Comparison of ENCODE assay signal across 7 mouse cellular contexts in genomic region chr9:107635279-107636028, GRCm38 (mm10). TPM values are rescaled to one million over a fixed set of nuclear protein-coding genes. Genes with fewer than 3 reads are reported as not detected.
DNase-seq lines count a peak whose midpoint lies in the region; ATAC-seq and TF ChIP-seq lines count a peak whose summit lies in the region.

Gnai2 (minus strand) TSS chr9:107635367.

- intact Hi-C loops in left cerebral cortex, postnatal 4 days (cut with DNase I), result no loop called here

- no peaks in the 10 kb centered on the region for H3K27me3 ChIP-seq in embryonic facial prominence, embryonic 10.5 days (replicated peaks; ENCODE audit: low read depth, poor library complexity, severe bottlenecking)
- no peaks in the 10 kb centered on the region for H3K27me3 ChIP-seq in intestine, postnatal 0 days (replicated peaks; ENCODE audit: control insufficient read depth, insufficient read depth, low read length)
- no peaks in the 10 kb centered on the region for H3K27me3 ChIP-seq in midbrain, embryonic 12.5 days

- H3K36me3 ChIP-seq in embryonic facial prominence, embryonic 10.5 days (replicated peaks), result peaks cover 17% of the 10 kb centered on the region
- no peaks in the 10 kb centered on the region for H3K36me3 ChIP-seq in intestine, postnatal 0 days (ENCODE audit: control insufficient read depth, insufficient read depth)
- no peaks in the 10 kb centered on the region for H3K36me3 ChIP-seq in midbrain, embryonic 12.5 days

- peaks cover 82% of the 10 kb centered on the region for H3K4me1 ChIP-seq in embryonic facial prominence, embryonic 10.5 days
- H3K4me1 ChIP-seq in intestine, postnatal 0 days (replicated peaks; ENCODE audit: control insufficient read depth, insufficient read depth, low read length), result 0 out of 2 replicates have a peak, but pooled peaks cover 5% of the 10 kb centered on the region
- peaks cover 64% of the 10 kb centered on the region for H3K4me1 ChIP-seq in midbrain, embryonic 12.5 days

- no peaks in the 10 kb centered on the region for H3K9me3 ChIP-seq in embryonic facial prominence, embryonic 10.5 days
- no peaks in the 10 kb centered on the region for H3K9me3 ChIP-seq in intestine, postnatal 0 days (ENCODE audit: control insufficient read depth)
- no peaks in the 10 kb centered on the region for H3K9me3 ChIP-seq in midbrain, embryonic 12.5 days

- peak; percentile 7 for TF ChIP-seq CTCF in intestine, postnatal 0 days (IDR thresholded peaks at IDR 0.05; ENCODE audit: low read depth)

- H3K4me2 ChIP-seq in intestine, postnatal 0 days (replicated peaks; ENCODE audit: low read depth), result peak within 1 kb of the TSS; percentile 97
- H3K4me2 ChIP-seq in midbrain, embryonic 12.5 days (replicated peaks), result peak within 1 kb of the TSS; percentile 95

- peak; percentile 95 for ATAC-seq in intestine, postnatal 0 days
- ATAC-seq in midbrain, embryonic 12.5 days (ENCODE audit: low FRiP score, low read depth), result peak; percentile 83

- H3K27ac ChIP-seq in embryonic facial prominence, embryonic 10.5 days (replicated peaks), result peak within 1 kb of the TSS; percentile 96
- H3K27ac ChIP-seq in intestine, postnatal 0 days (ENCODE audit: low read depth, low read length), result peak within 1 kb of the TSS; percentile 83
- H3K27ac ChIP-seq in midbrain, embryonic 12.5 days (replicated peaks), result peak within 1 kb of the TSS; percentile 99

- peak within 1 kb of the TSS; percentile 95 for H3K4me3 ChIP-seq in embryonic facial prominence, embryonic 10.5 days
- peak within 1 kb of the TSS; percentile 95 for H3K4me3 ChIP-seq in intestine, postnatal 0 days (ENCODE audit: low read depth, low read length)
- peak within 1 kb of the TSS; percentile 81 for H3K4me3 ChIP-seq in midbrain, embryonic 12.5 days

- H3K9ac ChIP-seq in intestine, postnatal 0 days (ENCODE audit: low read depth, low read length), result peak within 1 kb of the TSS; percentile 87
- peak within 1 kb of the TSS; percentile 95 for H3K9ac ChIP-seq in midbrain, embryonic 12.5 days (replicated peaks)

- peak; percentile 97 for DNase-seq in adrenal gland, adult 8-10 months
- peak; percentile 97 for DNase-seq in embryonic facial prominence, embryonic 10.5 days (ENCODE audit: low spot score)
- DNase-seq in gonadal fat pad, adult 2 months (ENCODE audit: low read depth), result no peak
- peak; percentile 94 for DNase-seq in left cerebral cortex, postnatal 4 days
- DNase-seq in spleen, adult 12 weeks (ENCODE audit: low spot score), result peak; percentile 96

- WGBS in embryonic facial prominence, embryonic 10.5 days, result 3% methylated on average over 38 of the region's 38 CpGs
- WGBS in intestine, postnatal 0 days, result 5% methylated on average over 38 of the region's 38 CpGs
- WGBS in midbrain, embryonic 12.5 days, result 3% methylated on average over 38 of the region's 38 CpGs

RNA-seq across cellular contexts. Expression of gene Gnai2, which starts in this region (rescaled TPM):
- 100 to 1,000 TPM; 229 to 382 (median 295) TPM for total RNA-seq in adrenal gland, adult 8-10 months (2022)
- 334 and 363 TPM in 2 replicates for polyA plus RNA-seq in embryonic facial prominence, embryonic 10.5 days (2016; fragmentation: Nextera tagmentation; extraction: Ambion mirVana)
- 685 and 710 TPM in 2 replicates for polyA plus RNA-seq in gonadal fat pad, adult 2 months (2012; rRNA removed)
- 245 and 265 TPM in 2 replicates for polyA plus RNA-seq in intestine, postnatal 0 days (2015; fragmentation: Nextera tagmentation; extraction: Ambion mirVana)
- total RNA-seq in left cerebral cortex, postnatal 4 days (2021), result 100 to 1,000 TPM; 302 to 303 TPM
- polyA plus RNA-seq in midbrain, embryonic 12.5 days (2016; fragmentation: Nextera tagmentation; extraction: Ambion mirVana), result 635 and 641 TPM in 2 replicates
